Mouse (Mus musculus) testis, adult 2 months (tissue): ENCODE measurements around the gene Fads3.

ENCODE experiments used
- CTCF ChIP-seq: fragments of 200-500 bp; IDR thresholded peaks from 2 replicates; pipeline ENCODE4 v1.5.1; 2012; ENCODE audit warnings: low read depth, mild to moderate bottlenecking, inconsistent platforms, low read length, moderate library complexity; ENCODE audit not compliant: control insufficient read depth, insufficient read depth, insufficient replicate concordance
- POLR2A ChIP-seq: fragments of 200-500 bp; IDR thresholded peaks from 2 replicates; pipeline ENCODE4 v1.6.1; 2012; ENCODE audit warnings: low read depth, mild to moderate bottlenecking, inconsistent platforms, low read length, moderate library complexity; ENCODE audit not compliant: control insufficient read depth

DNA sequence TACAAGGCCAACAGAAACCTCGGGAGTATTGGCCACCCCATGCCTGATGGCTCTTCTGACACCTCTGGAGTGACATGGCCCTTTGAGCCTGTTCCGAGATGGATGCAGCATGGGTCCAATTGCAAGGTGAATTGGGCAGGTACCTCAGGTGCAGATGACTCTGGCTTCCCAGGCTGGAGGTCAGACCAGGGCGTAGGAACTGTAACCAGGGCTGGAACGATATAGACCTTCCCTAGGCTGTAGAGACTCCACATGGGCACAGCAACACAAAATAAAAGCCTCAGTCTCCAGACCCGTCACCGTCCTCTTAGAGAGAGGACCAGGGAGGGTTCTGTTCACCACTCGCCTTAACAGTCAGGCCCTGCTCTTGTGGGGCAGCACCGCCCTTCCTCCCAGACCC, 20.9 kb downstream of the Fads3 start:
- TF ChIP-seq CTCF = no peak
- TF ChIP-seq POLR2A = no peak
